Mouse (Mus musculus) liver, adult 2 months (tissue): ENCODE results near the gene Slc12a8.

Experiments used
- CTCF ChIP-seq: fragments of 200-500 bp; IDR thresholded peaks from 2 replicates; pipeline ENCODE4 v1.5.1; 2011; ENCODE audit warnings: low read depth, low read length, control low read depth
- POLR2A ChIP-seq: fragments of 200-500 bp; IDR thresholded peaks from 2 replicates; pipeline ENCODE4 v1.6.1; 2011; ENCODE audit warnings: low read length, control low read depth; ENCODE audit not compliant: insufficient read depth; ENCODE audit errors: extremely low read depth

DNA sequence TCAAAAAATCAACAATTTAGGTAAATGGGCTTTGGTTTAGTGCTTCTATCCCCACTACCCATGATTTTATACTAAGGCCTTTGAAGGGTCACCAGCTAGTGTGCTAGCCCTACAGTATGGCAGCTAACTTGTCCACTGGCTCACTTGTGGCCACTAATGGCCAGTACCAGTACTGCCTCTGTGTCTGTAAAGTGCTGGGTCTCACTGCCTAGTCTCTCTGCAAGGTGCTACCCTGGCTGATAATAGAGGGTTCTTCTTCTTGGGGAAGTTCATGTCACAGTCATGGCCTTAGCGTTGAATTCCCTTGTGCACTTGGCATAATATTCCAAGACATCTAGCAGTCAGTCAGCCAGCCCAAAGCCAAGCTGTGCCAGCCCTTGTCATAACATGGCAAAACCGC, 36.0 kb upstream of the Slc12a8 start:
- TF ChIP-seq CTCF, result peak; percentile 61
- no peak for TF ChIP-seq POLR2A
